In the genomic region with DNA sequence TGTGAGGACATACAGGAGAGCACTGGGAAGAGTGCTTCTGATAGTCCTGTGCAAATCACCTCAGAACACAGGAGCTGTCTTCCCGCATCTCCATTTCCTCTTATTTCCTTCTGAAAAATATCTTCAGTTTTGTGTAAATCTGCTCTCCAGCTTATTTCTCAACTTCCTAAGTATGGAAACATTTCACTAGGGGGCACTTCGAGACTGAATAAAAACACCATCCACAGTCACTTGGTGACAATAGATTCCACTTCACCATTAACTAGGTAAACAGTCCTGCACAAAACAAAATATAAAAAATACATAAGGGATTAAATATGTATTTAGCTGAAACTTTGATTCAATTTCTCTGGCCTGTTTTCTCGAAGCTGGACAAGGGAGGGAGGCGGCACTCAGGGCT, we compare ENCODE assay signal across 12 mouse cellular contexts.
DNase-seq lines count a peak whose midpoint lies in the region; ATAC-seq and TF ChIP-seq lines count a peak whose summit lies in the region.
"Had no signal": no experiment of that assay in that cellular context is flagged by ENCODE, and none has a peak within 500 bp of the region (broad histone marks: within the 10 kb centered on the region; RNA-seq: fewer than 3 reads in every experiment).

No protein-coding gene starts in this region.

- H3K27me3 ChIP-seq in heart, postnatal 0 days (ENCODE audit: control insufficient read depth, insufficient read depth, low read length): no peaks in the 10 kb centered on the region
- H3K27me3 ChIP-seq in CH12.LX (replicated peaks): no peaks in the 10 kb centered on the region
- H3K27me3 ChIP-seq in kidney, embryonic 16.5 days (ENCODE audit: insufficient read depth, low read length): no peaks in the 10 kb centered on the region
- H3K27me3 ChIP-seq: embryonic facial prominence, embryonic 15.5 days had no signal

- peak; percentile 47 for TF ChIP-seq RAD21 in CH12.LX (IDR thresholded peaks at IDR 0.05; ENCODE audit: low read depth, low read length)

- no peak for ATAC-seq in heart, postnatal 0 days (ENCODE audit: insufficient read depth, low read depth)
- no peak for ATAC-seq in kidney, embryonic 16.5 days (ENCODE audit: low FRiP score, low TSS enrichment)

- peak; percentile 19 for DNase-seq in heart, postnatal 0 days (ENCODE audit: low spot score)
- DNase-seq in heart, adult 9 months (ENCODE audit: low spot score in 2 of 2): no peak
- DNase-seq in lung, adult 2 months: no peak
- DNase-seq in lung, adult 18-20 months: no peak
- no peak for DNase-seq in CH12.LX (ENCODE audit: extremely low read depth)
- DNase-seq in brain, embryonic 14.5 days (ENCODE audit: low read depth): peak; percentile 81
- DNase-seq: cerebellum, adult 18-20 months; kidney, postnatal 10 days had no signal

- in situ Hi-C loops in CH12.LX (cut with MboI; ENCODE audit: low pct_ligation_motif_present, low pct_unique_long_range_greater_than_20kb, low sequenced_read_pairs): no loop called here

- 66% methylated on average over 4 of the region's 4 CpGs for WGBS in heart, postnatal 0 days
- 51% methylated on average over 4 of the region's 4 CpGs for WGBS in lung, adult 2 months
- 78% methylated on average over 4 of the region's 4 CpGs for WGBS in kidney, embryonic 16.5 days

- no peak for TF ChIP-seq EP300 in heart, postnatal 0 days (IDR thresholded peaks at IDR 0.05; ENCODE audit: low read depth)
- no peak for TF ChIP-seq EP300 in CH12.LX (IDR thresholded peaks at IDR 0.05; ENCODE audit: low read length)

- no peak for TF ChIP-seq POLR2A in lung, adult 2 months (IDR thresholded peaks at IDR 0.05; ENCODE audit: borderline replicate concordance, extremely low read depth, low read depth, low read length)
- no peak for TF ChIP-seq POLR2A in CH12.LX (IDR thresholded peaks at IDR 0.05; ENCODE audit: low read depth, low read length)
- TF ChIP-seq POLR2A in brain, embryonic 14.5 days (IDR thresholded peaks at IDR 0.05; ENCODE audit: borderline replicate concordance, extremely low read depth, insufficient read depth, insufficient read length, poor library complexity, severe bottlenecking): no peak

- H3K36me3 ChIP-seq in heart, postnatal 0 days (replicated peaks; ENCODE audit: control insufficient read depth, insufficient read depth, low read length): no peaks in the 10 kb centered on the region
- no peaks in the 10 kb centered on the region for H3K36me3 ChIP-seq in CH12.LX (replicated peaks in 1 of 2; ENCODE audit: control insufficient read depth in 1 of 2, insufficient read depth in 1 of 2, low read length in 1 of 2)
- no peaks in the 10 kb centered on the region for H3K36me3 ChIP-seq in kidney, embryonic 16.5 days (ENCODE audit: insufficient read depth, low read length)
- H3K36me3 ChIP-seq: embryonic facial prominence, embryonic 15.5 days; heart, embryonic 10.5 days had no signal

- dilution Hi-C loops in CH12.LX (cut with MboI; ENCODE audit: extremely low pct_ligation_motif_present, extremely low pct_unique_long_range_greater_than_20kb, low sequenced_read_pairs): no loop called here

- no peak overlapping the region for H3K4me2 ChIP-seq in heart, postnatal 0 days (ENCODE audit: low read depth, low read length)
- H3K4me2 ChIP-seq in CH12.LX (ENCODE audit: insufficient read depth, low read depth, poor library complexity, severe bottlenecking): no peak overlapping the region
- H3K4me2 ChIP-seq in kidney, embryonic 16.5 days (replicated peaks; ENCODE audit: low read depth, low read length): no peak overlapping the region
- H3K4me2 ChIP-seq: embryonic facial prominence, embryonic 15.5 days had no signal

- H3K79me2 ChIP-seq in CH12.LX (replicated peaks; ENCODE audit: control insufficient read depth, extremely low read depth, insufficient read depth, poor library complexity, severe bottlenecking): no peaks in the 10 kb centered on the region

- no peak overlapping the region for H3K4me3 ChIP-seq in heart, postnatal 0 days (ENCODE audit: low read depth, low read length)
- no peak overlapping the region for H3K4me3 ChIP-seq in lung, adult 2 months (replicated peaks; ENCODE audit: extremely low read depth, low read depth, low read length)
- no peak overlapping the region for H3K4me3 ChIP-seq in CH12.LX (replicated peaks in 1 of 3; ENCODE audit: low read depth in 2 of 3, low read length in 2 of 3, poor library complexity in 1 of 3)
- H3K4me3 ChIP-seq in kidney, embryonic 16.5 days (ENCODE audit: low read length): no peak overlapping the region
- H3K4me3 ChIP-seq: embryonic facial prominence, embryonic 15.5 days; heart, embryonic 10.5 days had no signal

- no peaks in the 10 kb centered on the region for H3K4me1 ChIP-seq in heart, postnatal 0 days (ENCODE audit: control insufficient read depth, insufficient read depth)
- H3K4me1 ChIP-seq in lung, adult 2 months (ENCODE audit: control insufficient read depth, insufficient read depth, low read length): no peaks in the 10 kb centered on the region
- no peaks in the 10 kb centered on the region for H3K4me1 ChIP-seq in CH12.LX (ENCODE audit: control insufficient read depth in 1 of 2, insufficient read depth in 2 of 2)
- no peaks in the 10 kb centered on the region for H3K4me1 ChIP-seq in kidney, embryonic 16.5 days (ENCODE audit: insufficient read depth, low read length)
- H3K4me1 ChIP-seq: embryonic facial prominence, embryonic 15.5 days had no signal

- no peaks in the 10 kb centered on the region for H3K9me3 ChIP-seq in heart, postnatal 0 days (replicated peaks; ENCODE audit: control insufficient read depth, low read length)
- H3K9me3 ChIP-seq in CH12.LX (replicated peaks; ENCODE audit: low read length): no peaks in the 10 kb centered on the region
- no peaks in the 10 kb centered on the region for H3K9me3 ChIP-seq in kidney, embryonic 16.5 days (ENCODE audit: low read length)
- H3K9me3 ChIP-seq: embryonic facial prominence, embryonic 15.5 days; heart, embryonic 10.5 days had no signal

- peak; percentile 23; the same call in 1 of the 2 replicates for TF ChIP-seq CTCF in heart, postnatal 0 days (IDR thresholded peaks at IDR 0.05; ENCODE audit: low read depth)
- 0 out of 2 replicates have a peak, but pooled peaks have one; percentile 5 for TF ChIP-seq CTCF in lung, adult 2 months (IDR thresholded peaks at IDR 0.05; ENCODE audit: insufficient read depth, low read length)
- TF ChIP-seq CTCF in CH12.LX (conservative IDR thresholded peaks at IDR 0.05 in 1 of 2, IDR thresholded peaks at IDR 0.05 in 1 of 2; ENCODE audit: low read depth in 2 of 2, low read length in 2 of 2): peak in 1 of 2 experiments; percentile 32; a peak in 2 of 4 replicates
- TF ChIP-seq CTCF in brain, embryonic 14.5 days (IDR thresholded peaks at IDR 0.05; ENCODE audit: borderline replicate concordance, extremely low read depth, insufficient read depth, insufficient read length): no peak

- H3K9ac ChIP-seq in heart, postnatal 0 days (replicated peaks; ENCODE audit: low read depth, low read length): no peak overlapping the region
- no peak overlapping the region for H3K9ac ChIP-seq in CH12.LX (ENCODE audit: insufficient read depth, low read depth)
- H3K9ac ChIP-seq in kidney, embryonic 16.5 days (replicated peaks; ENCODE audit: low read length): no peak overlapping the region
- H3K9ac ChIP-seq: embryonic facial prominence, embryonic 15.5 days; liver, embryonic 14.5 days had no signal

- no peak overlapping the region for H3K27ac ChIP-seq in heart, postnatal 0 days (ENCODE audit: low read depth)
- no peak overlapping the region for H3K27ac ChIP-seq in CH12.LX (ENCODE audit: insufficient read depth, low read depth)
- H3K27ac ChIP-seq in kidney, embryonic 16.5 days (ENCODE audit: low read length): no peak overlapping the region
- H3K27ac ChIP-seq: embryonic facial prominence, embryonic 15.5 days; heart, embryonic 10.5 days; liver, embryonic 14.5 days had no signal

TF ChIP-seq in CH12.LX, 34 proteins besides CTCF, POLR2A, EP300 and RAD21:
- TF ChIP-seq RCOR1 (conservative IDR thresholded peaks at IDR 0.05; ENCODE audit: low read depth, low read length): no peak
TF ChIP-seq in CH12.LX: peak in this region for 0.

Comparison
In these comparisons a context has a peak if more than half of its experiments do, and no peak if none do; other contexts are left out.
1. DNase-seq: peak in heart, postnatal 0 days (single experiment) and brain, embryonic 14.5 days (single experiment); none in heart, adult 9 months (0 of 2), lung, adult 2 months (single experiment), lung, adult 18-20 months (0 of 2) and CH12.LX (single experiment).